Mouse (Mus musculus): Measurements from ENCODE around the gene Ccdc183.

Ccdc183 gene

DNA sequence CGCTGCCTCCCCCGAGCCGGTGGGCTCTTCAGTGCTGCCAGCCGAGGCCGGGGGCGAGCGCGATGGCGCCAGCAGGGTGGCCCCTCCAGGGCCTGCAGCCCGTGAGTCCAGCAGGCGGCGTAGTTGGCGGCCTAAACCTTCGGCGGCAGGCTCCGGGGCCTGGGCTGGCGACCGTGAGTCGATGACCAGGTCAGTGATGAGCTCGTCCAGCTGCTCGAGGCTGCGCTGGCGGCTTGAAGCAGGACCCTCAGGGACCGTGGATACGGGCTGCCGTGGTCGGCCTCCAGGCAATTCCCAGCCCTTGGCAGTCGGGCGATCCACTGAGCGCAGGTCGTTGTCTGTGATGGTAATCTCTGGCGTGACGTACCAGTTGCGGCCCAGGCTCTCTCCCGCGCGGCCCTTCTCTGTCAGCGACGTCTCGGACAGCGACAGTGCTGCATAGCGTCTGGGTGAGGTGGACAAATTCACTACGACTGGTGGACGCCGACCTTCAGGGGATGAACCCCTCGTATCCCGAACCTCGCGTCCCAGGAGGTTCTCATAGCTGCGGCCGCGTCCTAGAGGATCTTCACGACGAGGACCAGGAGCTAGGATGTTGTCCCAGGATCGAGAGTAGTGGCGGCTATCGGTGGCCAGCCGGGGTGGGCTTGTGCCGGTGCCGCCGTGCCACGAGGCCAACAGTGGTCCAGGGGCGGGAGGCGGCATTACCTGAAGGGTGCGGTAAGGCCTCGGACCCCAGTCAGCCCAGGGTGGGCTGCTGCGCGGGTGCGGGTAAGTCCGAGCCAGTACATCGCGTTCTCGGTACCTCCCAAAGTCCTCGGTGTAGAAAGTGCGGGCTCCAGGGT is 39.3 kb downstream of the Ccdc183 start:
- DNase-seq (ENCODE audit: low read depth, low spot score): no peak

DNA sequence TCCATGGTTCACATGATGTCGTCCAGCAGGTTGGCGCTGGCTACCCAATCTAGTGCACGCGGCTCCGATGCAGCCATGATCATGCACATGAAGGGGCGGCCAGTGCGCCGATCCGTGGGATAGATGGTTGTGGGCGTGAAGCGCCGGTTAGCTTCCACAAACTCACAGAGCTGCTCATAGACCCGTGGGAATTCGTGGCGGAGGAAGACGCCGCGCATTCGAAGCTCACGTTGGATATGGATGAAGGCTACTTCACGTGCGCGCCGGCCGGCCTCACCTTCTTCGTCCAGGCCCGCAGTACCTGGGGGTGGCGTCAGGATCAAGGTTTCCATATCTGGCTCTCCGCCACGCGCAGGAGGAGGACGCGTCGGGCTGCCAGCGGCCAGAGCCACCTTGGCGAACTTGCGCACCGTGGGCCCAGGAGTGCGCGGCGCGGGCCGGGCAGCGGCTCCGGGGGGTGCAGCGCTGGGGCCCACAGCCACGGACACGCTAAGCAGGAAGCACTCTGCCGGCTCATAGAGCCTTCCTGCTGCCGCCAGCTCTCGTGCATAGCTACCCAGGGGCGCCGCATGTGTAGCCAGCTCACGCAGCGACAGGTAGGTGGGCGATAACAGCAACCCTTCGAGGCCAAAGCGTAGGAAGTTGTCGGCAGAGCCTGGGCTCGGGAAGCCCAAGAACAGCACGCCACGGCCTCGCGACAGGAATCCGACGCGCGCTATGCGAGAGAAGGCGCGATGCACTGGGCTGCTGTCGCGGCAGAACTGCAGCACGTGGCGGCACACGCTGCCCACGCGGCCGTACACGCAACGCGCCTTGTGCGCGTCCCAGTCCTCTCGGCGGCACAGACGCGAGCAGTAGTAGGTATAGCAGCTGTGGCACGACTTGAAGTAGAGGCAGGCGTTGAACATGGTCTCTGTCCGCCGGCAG is 40.2 kb downstream of the Ccdc183 start:
- peak; percentile 66 for DNase-seq (ENCODE audit: low read depth, low spot score)

DNA sequence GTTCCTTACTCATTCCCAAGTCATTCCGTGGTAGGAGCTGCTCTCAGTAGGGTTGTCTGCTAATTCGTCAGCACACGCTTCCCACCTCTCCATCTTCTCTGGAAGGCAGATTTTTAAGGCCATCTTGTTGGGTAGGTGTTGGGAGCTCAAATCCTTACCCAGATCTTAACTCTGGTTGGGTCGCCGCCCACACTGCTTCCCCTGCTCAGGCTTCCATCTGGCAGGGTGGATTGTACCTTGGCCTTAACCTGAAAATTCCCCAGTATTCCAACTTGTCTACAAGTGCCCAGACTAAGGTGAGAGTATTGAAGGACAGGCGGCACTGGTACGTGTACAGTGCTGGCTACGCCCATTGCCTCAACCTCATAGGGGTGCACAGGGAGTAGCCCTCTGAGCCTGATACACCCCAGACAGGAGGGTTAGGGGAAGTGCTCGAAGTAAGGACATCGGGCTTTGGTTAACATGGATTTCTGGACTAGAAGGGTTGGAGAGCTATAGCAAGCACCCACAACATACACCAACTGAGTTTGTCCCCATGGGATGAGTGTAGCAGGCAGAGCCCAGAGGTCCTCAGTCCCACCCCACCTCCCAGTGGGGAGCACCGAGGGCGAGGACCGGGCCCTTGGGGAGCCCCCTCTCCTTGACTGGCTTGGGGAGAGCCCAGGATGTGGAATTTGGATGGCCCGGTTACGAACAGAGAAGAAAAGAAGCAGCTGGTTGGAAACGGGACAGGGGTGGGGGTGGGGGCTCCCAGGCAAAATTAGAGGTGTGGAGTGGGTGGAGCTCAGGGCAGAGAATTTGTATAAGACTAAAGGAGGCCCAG is 41.2 kb downstream of the Ccdc183 start:
- DNase-seq (ENCODE audit: low read depth, low spot score): peak; percentile 85

- DNase-seq (ENCODE audit: low read depth, low spot score): peak; percentile 31
Measured at GRCm38 (mm10) chr2:25575432-25576027, 41.9 kb downstream of the Ccdc183 start.

- peak; percentile 100 for DNase-seq (ENCODE audit: low read depth, low spot score)
Measured at GRCm38 (mm10) chr2:25574579-25575431, 42.7 kb downstream of the Ccdc183 start, which contains the start of the genes Mamdc4 and Phpt1. Gene Mamdc4 (minus strand): TSS chr2:25574845. Gene Phpt1 (minus strand): TSS chr2:25575224.

- DNase-seq (ENCODE audit: low read depth, low spot score): no peak
Measured at GRCm38 (mm10) chr2:25574136-25574535, 43.3 kb downstream of the Ccdc183 start.

DNA sequence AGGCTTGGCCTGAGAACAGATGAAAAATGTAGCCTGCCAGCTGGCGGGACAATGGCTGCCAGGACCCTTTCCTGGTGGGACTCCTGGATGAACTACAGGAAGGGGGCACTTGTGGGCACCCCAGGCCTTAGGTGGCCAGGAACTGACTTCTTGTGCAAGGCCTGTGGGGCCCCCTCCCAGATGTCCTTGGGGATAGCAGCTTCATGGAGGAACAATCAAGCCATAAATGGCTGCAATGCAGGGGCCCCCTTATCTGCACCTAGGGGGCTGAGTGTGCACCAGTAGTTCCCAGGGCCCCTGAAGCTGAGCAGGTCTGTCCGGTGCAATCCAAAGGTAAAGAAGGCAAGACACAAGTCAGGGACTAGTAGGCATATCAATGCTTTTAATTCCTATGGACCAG is 44.4 kb downstream of the Ccdc183 start:
- DNase-seq (ENCODE audit: low read depth, low spot score): no peak

GRCm38 (mm10) chr2:25571221-25571620 is 46.3 kb downstream of the Ccdc183 start:
- DNase-seq (ENCODE audit: low read depth, low spot score): no peak

DNA sequence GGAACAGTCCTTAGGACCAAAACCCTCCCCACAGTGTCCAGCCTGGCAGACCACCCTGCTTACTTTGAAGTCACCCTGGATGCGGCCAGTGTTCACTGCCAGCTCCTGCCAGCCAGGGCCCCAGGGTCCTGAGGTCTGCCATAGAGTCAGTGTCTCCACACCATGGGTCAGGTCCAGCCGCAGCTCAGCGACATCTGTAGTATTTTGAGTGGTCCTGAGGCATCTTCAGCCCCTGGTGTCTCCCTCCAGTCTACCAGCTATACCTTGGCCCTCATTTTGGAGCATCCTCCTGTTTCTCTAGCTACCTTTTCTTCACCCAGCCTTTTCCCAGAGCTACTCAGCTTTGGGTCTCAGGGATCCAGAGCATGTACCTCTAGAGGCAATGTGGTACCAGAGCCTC is 48.2 kb downstream of the Ccdc183 start:
- DNase-seq (ENCODE audit: low read depth, low spot score): no peak

GRCm38 (mm10) chr2:25568473-25569019 is 48.9 kb downstream of the Ccdc183 start:
- no peak for DNase-seq (ENCODE audit: low read depth, low spot score)

- no peak for DNase-seq (ENCODE audit: low read depth, low spot score)
Measured at GRCm38 (mm10) chr2:25566558-25566957, 50.9 kb downstream of the Ccdc183 start.

GRCm38 (mm10) chr2:25565741-25566140 is 51.7 kb downstream of the Ccdc183 start:
- DNase-seq (ENCODE audit: low read depth, low spot score): no peak

DNA sequence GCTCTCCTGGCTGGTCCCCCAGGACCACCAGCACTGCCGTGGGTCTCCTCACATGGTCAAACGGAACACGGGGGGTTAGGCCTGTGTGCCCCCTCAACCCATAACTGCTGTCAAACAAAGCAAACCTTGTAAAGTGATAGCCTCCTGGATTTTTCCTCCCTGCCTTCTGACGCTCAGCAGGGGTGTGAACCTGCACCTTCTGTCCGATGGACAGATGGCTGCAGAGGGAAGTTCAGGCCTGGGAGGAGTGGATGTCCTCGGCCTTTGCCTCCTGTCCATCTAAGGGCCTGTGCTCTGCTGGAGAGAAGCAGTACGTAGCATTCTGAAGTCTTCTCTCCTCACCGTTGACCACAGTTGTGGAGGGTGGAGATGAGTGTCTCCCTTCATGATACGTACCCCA is 55.5 kb downstream of the Ccdc183 start:
- peak; percentile 91 for DNase-seq (ENCODE audit: low read depth, low spot score)

DNA sequence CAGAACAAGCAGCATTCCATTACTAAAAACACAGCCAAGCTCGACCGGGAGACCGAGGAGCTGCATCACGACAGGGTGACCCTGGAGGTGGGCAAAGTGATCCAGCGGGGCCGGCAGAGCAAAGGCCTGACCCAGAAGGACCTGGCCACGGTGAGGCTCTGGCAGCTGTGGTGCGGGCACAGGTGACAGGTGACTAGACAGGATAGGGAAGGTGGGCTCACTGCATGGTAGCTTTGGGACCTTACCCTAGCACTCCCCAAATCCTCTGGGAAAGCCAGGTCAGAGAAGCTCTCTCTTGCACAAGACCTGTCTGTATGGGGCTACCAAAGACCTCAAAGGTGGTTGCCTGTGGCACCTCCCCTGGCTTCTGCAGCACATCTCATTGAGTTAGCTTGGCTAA is 56.9 kb downstream of the Ccdc183 start:
- no peak for DNase-seq (ENCODE audit: low read depth, low spot score)

- no peak for DNase-seq (ENCODE audit: low read depth, low spot score)
Measured at GRCm38 (mm10) chr2:25558774-25559173, 58.7 kb downstream of the Ccdc183 start.

Measured in brain, adult 2 months (tissue).